9 mouse cellular contexts compared by ENCODE assay signal in genomic region chr8:122739102-122739725, GRCm38 (mm10). TPM values are rescaled to one million over a fixed set of nuclear protein-coding genes. Genes with fewer than 3 reads are reported as not detected.
DNase-seq lines count a peak whose midpoint lies in the region; ATAC-seq lines count a peak whose summit lies in the region.
"Had no signal": no experiment of that assay in that cellular context is flagged by ENCODE, and none has a peak within 500 bp of the region (broad histone marks: within the 10 kb centered on the region; RNA-seq: fewer than 3 reads in every experiment).

No protein-coding gene starts in this region.

- WGBS in forebrain, embryonic 12.5 days = 19% methylated on average over 11 of the region's 11 CpGs
- WGBS in midbrain, embryonic 13.5 days = 19% methylated on average over 11 of the region's 11 CpGs
- 28% methylated on average over 11 of the region's 11 CpGs for WGBS in heart, embryonic 11.5 days (ENCODE audit: insufficient replicate concordance)

- H3K27me3 ChIP-seq in forebrain, embryonic 12.5 days = peaks cover 40% of the 10 kb centered on the region
- peaks cover 3% of the 10 kb centered on the region; the same call in 1 of the 2 replicates for H3K27me3 ChIP-seq in midbrain, embryonic 13.5 days
- H3K27me3 ChIP-seq in heart, embryonic 11.5 days (ENCODE audit: control insufficient read depth, insufficient read depth, low read length) = peaks cover 55% of the 10 kb centered on the region

- peaks cover 83% of the 10 kb centered on the region for H3K4me1 ChIP-seq in forebrain, embryonic 12.5 days
- H3K4me1 ChIP-seq in midbrain, embryonic 13.5 days (replicated peaks) = peaks cover 82% of the 10 kb centered on the region
- peaks cover 33% of the 10 kb centered on the region for H3K4me1 ChIP-seq in heart, embryonic 11.5 days (ENCODE audit: control insufficient read depth, insufficient read depth, low read length)

- H3K4me2 ChIP-seq in forebrain, embryonic 12.5 days = no peak overlapping the region
- no peak overlapping the region for H3K4me2 ChIP-seq in midbrain, embryonic 13.5 days (replicated peaks)
- no peak overlapping the region for H3K4me2 ChIP-seq in heart, embryonic 11.5 days
- H3K4me2 ChIP-seq: limb, embryonic 13.5 days had no signal

- H3K27ac ChIP-seq in forebrain, embryonic 12.5 days = peak overlapping the region; percentile 74
- H3K27ac ChIP-seq in midbrain, embryonic 13.5 days = peak overlapping the region; percentile 42
- no peak overlapping the region for H3K27ac ChIP-seq in heart, embryonic 11.5 days (ENCODE audit: low read depth, low read length)
- H3K27ac ChIP-seq: limb, embryonic 13.5 days had no signal

- no peak for ATAC-seq in forebrain, embryonic 12.5 days (ENCODE audit: low FRiP score)
- peak; percentile 7; the same call in 1 of the 2 replicates for ATAC-seq in midbrain, embryonic 13.5 days
- no peak for ATAC-seq in heart, embryonic 11.5 days (replicated peaks; ENCODE audit: insufficient number of reproducible peaks, low FRiP score, low TSS enrichment)

- no peaks in the 10 kb centered on the region for H3K9me3 ChIP-seq in forebrain, embryonic 12.5 days
- H3K9me3 ChIP-seq in midbrain, embryonic 13.5 days = no peaks in the 10 kb centered on the region
- H3K9me3 ChIP-seq in heart, embryonic 11.5 days (replicated peaks; ENCODE audit: control insufficient read depth, low read length) = no peaks in the 10 kb centered on the region
- H3K9me3 ChIP-seq: limb, embryonic 13.5 days had no signal

- H3K9ac ChIP-seq in forebrain, embryonic 12.5 days = 0 out of 2 replicates have a peak overlapping the region, but pooled peaks have one; percentile 17
- H3K9ac ChIP-seq in midbrain, embryonic 13.5 days (replicated peaks) = no peak overlapping the region
- H3K9ac ChIP-seq in heart, embryonic 11.5 days (ENCODE audit: low read depth, low read length) = no peak overlapping the region
- H3K9ac ChIP-seq: limb, embryonic 13.5 days had no signal

- peak; percentile 77 for DNase-seq in CD4-positive helper T cell, adult 2 months (ENCODE audit: low read depth, low spot score)
- DNase-seq in R1 (ENCODE audit: low read depth, low spot score) = peak; percentile 35
- peak; percentile 76 for DNase-seq in thymus, postnatal 0 days (ENCODE audit: low spot score)
- DNase-seq in layer of hippocampus, adult 18-20 months (ENCODE audit: low spot score in 2 of 2) = no peak
- no peak for DNase-seq in layer of hippocampus, postnatal 36 days

- H3K4me3 ChIP-seq in forebrain, embryonic 12.5 days (replicated peaks) = no peak overlapping the region
- H3K4me3 ChIP-seq in midbrain, embryonic 13.5 days (replicated peaks) = no peak overlapping the region
- H3K4me3 ChIP-seq in heart, embryonic 11.5 days (ENCODE audit: low read depth, low read length) = no peak overlapping the region
- H3K4me3 ChIP-seq: limb, embryonic 13.5 days had no signal

- H3K36me3 ChIP-seq in forebrain, embryonic 12.5 days (replicated peaks) = no peaks in the 10 kb centered on the region
- H3K36me3 ChIP-seq in midbrain, embryonic 13.5 days = no peaks in the 10 kb centered on the region
- no peaks in the 10 kb centered on the region for H3K36me3 ChIP-seq in heart, embryonic 11.5 days (ENCODE audit: control insufficient read depth, insufficient read depth, low read length)
- H3K36me3 ChIP-seq: limb, embryonic 13.5 days had no signal

RNA-seq across cellular contexts. Expression of gene Acsf3, which starts 36.1 kb away (rescaled TPM):
- 16.1 and 17.3 TPM in 2 replicates for polyA plus RNA-seq in forebrain, embryonic 12.5 days (2016; fragmentation: Nextera tagmentation; extraction: Ambion mirVana)
- 17.9 and 18.7 TPM in 2 replicates for polyA plus RNA-seq in midbrain, embryonic 13.5 days (2015; fragmentation: Nextera tagmentation; extraction: Ambion mirVana)
- polyA plus RNA-seq in thymus, postnatal 0 days (2015; fragmentation: Nextera tagmentation; extraction: Ambion mirVana) = 13.8 and 14.0 TPM in 2 replicates
- total RNA-seq in layer of hippocampus, adult 18-20 months (2021) = 10 to 100 TPM; 17.7 to 21.0 TPM
- polyA plus RNA-seq in heart, embryonic 11.5 days (2014; fragmentation: Nextera tagmentation; extraction: Ambion mirVana) = 15.4 and 17.5 TPM in 2 replicates
- 10 to 100 TPM; 16.2 to 21.9 TPM for total RNA-seq in layer of hippocampus, postnatal 36 days (2021)

RNA-seq across cellular contexts. Expression of gene Cbfa2t3, which starts 40.3 kb away (rescaled TPM):
- polyA plus RNA-seq in forebrain, embryonic 12.5 days (2016; fragmentation: Nextera tagmentation; extraction: Ambion mirVana) = 12.2 and 12.4 TPM in 2 replicates
- 20.2 and 20.9 TPM in 2 replicates for polyA plus RNA-seq in midbrain, embryonic 13.5 days (2015; fragmentation: Nextera tagmentation; extraction: Ambion mirVana)
- 15.2 and 16.7 TPM in 2 replicates for polyA plus RNA-seq in thymus, postnatal 0 days (2015; fragmentation: Nextera tagmentation; extraction: Ambion mirVana)
- 10 to 100 TPM; 46.3 to 52.5 TPM for total RNA-seq in layer of hippocampus, adult 18-20 months (2021)
- polyA plus RNA-seq in heart, embryonic 11.5 days (2014; fragmentation: Nextera tagmentation; extraction: Ambion mirVana) = 5.2 and 5.4 TPM in 2 replicates
- 10 to 100 TPM; 47.2 to 50.2 TPM for total RNA-seq in layer of hippocampus, postnatal 36 days (2021)

Comparison
In these comparisons a context has a peak if more than half of its experiments do, and no peak if none do; other contexts are left out.
1. DNase-seq: peak in CD4-positive helper T cell, adult 2 months (single experiment), R1 (single experiment) and thymus, postnatal 0 days (single experiment); none in layer of hippocampus, adult 18-20 months (0 of 2) and layer of hippocampus, postnatal 36 days (0 of 2).